Mouse (Mus musculus) ES-E14 (cell line): ENCODE measurements around the gene Irf9. TPM values are rescaled to one million over a fixed set of nuclear protein-coding genes. Genes with fewer than 3 reads are reported as not detected.

Source experiments
- DNase-seq: peaks from one replicate; pipeline ENCODE4 v3.0.0-alpha.2; 2013; ENCODE audit warnings: low read depth, low spot score
- H3K27ac ChIP-seq: 2 replicates; pipeline ENCODE4 v1.5.1; 2012; ENCODE audit warnings: low read depth, mild to moderate bottlenecking, low read length, moderate library complexity, mixed read lengths; ENCODE audit not compliant: poor library complexity, insufficient read depth, severe bottlenecking
- H3K36me3 ChIP-seq: 2 replicates; pipeline ENCODE4 v1.6.1; 2012; ENCODE audit warnings: mild to moderate bottlenecking, low read length, moderate library complexity, mixed read lengths; ENCODE audit not compliant: control insufficient read depth, poor library complexity, insufficient read depth, severe bottlenecking
- H3K4me1 ChIP-seq, 2 experiments: fragments of 150-350 bp in 1 of 2; sonication (generic) in 1 of 2; 2 replicates each; pipeline ENCODE4 v1.6.1; 2012; ENCODE audit warnings: low read length in 2 of 2, mild to moderate bottlenecking in 1 of 2, mixed read lengths in 1 of 2; ENCODE audit not compliant: control insufficient read depth in 2 of 2, insufficient read depth in 2 of 2, poor library complexity in 1 of 2
- H3K4me3 ChIP-seq, 2 experiments: fragments of 150-350 bp in 1 of 2; sonication (generic) in 1 of 2; 2 replicates each; pipeline ENCODE4 v1.5.1; 2012; ENCODE audit warnings: low read length in 2 of 2, low read depth in 1 of 2, mild to moderate bottlenecking in 1 of 2, mixed read lengths in 1 of 2; ENCODE audit not compliant: insufficient read depth in 1 of 2, poor library complexity in 1 of 2, severe bottlenecking in 1 of 2
- H3K9ac ChIP-seq: 2 replicates; pipeline ENCODE4 v1.6.1; 2012; ENCODE audit warnings: low read depth, mild to moderate bottlenecking, low read length, mixed read lengths; ENCODE audit not compliant: poor library complexity, insufficient read depth, severe bottlenecking
- H3K9me3 ChIP-seq: fragments of 150-350 bp; sonication (generic); 2 replicates; pipeline ENCODE4 v1.6.1; 2012; ENCODE audit warnings: low read depth, mild to moderate bottlenecking, low read length; ENCODE audit not compliant: control insufficient read depth, insufficient read depth
- CHD2 ChIP-seq: IDR thresholded peaks from 2 replicates; pipeline ENCODE4 v1.6.1; 2014; ENCODE audit warnings: mild to moderate bottlenecking, low read depth, low read length, inconsistent platforms
- HCFC1 ChIP-seq: IDR thresholded peaks from 2 replicates; pipeline ENCODE4 v1.6.1; 2012; ENCODE audit warnings: low read length, inconsistent platforms, borderline replicate concordance; ENCODE audit not compliant: insufficient read depth
- MAFK ChIP-seq: IDR thresholded peaks from 2 replicates; pipeline ENCODE4 v1.6.1; 2014; ENCODE audit warnings: mild to moderate bottlenecking, low read depth, low read length, inconsistent platforms; ENCODE audit not compliant: insufficient read depth
- ZC3H11A ChIP-seq: IDR thresholded peaks from 2 replicates; pipeline ENCODE4 v1.6.1; 2012; ENCODE audit warnings: low read depth, mild to moderate bottlenecking, inconsistent platforms, low read length, borderline replicate concordance
- ZNF384 ChIP-seq: IDR thresholded peaks from 2 replicates; pipeline ENCODE4 v1.6.1; 2012; ENCODE audit warnings: low read depth, low read length, inconsistent platforms
- in situ Hi-C, 2 experiments: fragments of 600-800 bp; cut with MboI; formaldehyde crosslinking; loops; one replicate each; pipeline ENCODE4 v1.15.1; 2025; ENCODE audit warnings: low sequenced_read_pairs in 2 of 2, inconsistent platforms in 1 of 2; ENCODE audit not compliant: unreplicated experiment in 2 of 2
- total RNA-seq: library from RNA; depleted of rRNA; stranded (reverse); fragments of 300-350 nt; gene quantifications from 2 replicates; pipeline ENCODE4 v1.2.3, GENCODE M21; 2012

The Irf9 gene
- total RNA-seq, 1 experiment = 5.8 TPM

GRCm38 (mm10) chr14:55563249-55563648 lies 40.1 kb upstream of the Irf9 start:
- no peak for TF ChIP-seq HCFC1
- TF ChIP-seq CHD2 = no peak
- TF ChIP-seq ZC3H11A = no peak
- TF ChIP-seq ZNF384 = no peak
- no peak for TF ChIP-seq MAFK
- Histone ChIP-seq H3K27ac (no peak overlapping the region), H3K9me3 (no peaks in the 10 kb centered on the region), H3K9ac (no peak overlapping the region), H3K4me1 (peaks cover 0 to 5% of the 10 kb centered on the region in 2 experiments; a peak in 1 of 4 replicates), H3K36me3 (peaks cover 21% of the 10 kb centered on the region; the same call in 1 of the 2 replicates), H3K4me3 (no peak overlapping the region)
- in situ Hi-C loops = no loop called here
- DNase-seq = no peak

DNA sequence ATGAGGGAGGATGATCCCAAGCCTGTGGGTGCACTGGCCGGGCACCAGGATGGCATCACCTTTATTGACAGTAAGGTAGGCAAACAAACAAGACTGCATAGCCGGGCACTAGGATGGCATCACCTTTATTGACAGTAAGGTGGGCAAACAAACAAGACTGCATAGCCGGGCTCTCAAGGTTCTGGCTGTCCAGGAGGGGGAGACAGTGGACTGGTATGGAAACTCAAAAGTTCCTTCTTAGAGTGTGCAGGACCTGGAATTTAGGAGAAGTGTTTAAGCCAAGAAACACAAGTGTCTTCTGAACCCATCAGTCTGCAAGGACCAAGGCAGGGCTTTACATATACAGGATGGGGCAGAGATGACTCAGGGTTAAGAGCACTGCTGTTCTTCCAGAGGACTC lies 37.6 kb upstream of the Irf9 start:
- H3K9me3 ChIP-seq = no peaks in the 10 kb centered on the region
- no peak overlapping the region for H3K4me3 ChIP-seq
- TF ChIP-seq CHD2 (no peak), MAFK (no peak), ZNF384 (no peak), HCFC1 (no peak)
- DNase-seq = no peak
- in situ Hi-C loops = no loop called here
- no peak overlapping the region for H3K9ac ChIP-seq
- H3K27ac ChIP-seq = no peak overlapping the region
- H3K4me1 ChIP-seq = peaks cover 0 to 5% of the 10 kb centered on the region in 2 experiments; a peak in 1 of 4 replicates
- H3K36me3 ChIP-seq = peaks cover 28% of the 10 kb centered on the region; the same call in 1 of the 2 replicates

DNA sequence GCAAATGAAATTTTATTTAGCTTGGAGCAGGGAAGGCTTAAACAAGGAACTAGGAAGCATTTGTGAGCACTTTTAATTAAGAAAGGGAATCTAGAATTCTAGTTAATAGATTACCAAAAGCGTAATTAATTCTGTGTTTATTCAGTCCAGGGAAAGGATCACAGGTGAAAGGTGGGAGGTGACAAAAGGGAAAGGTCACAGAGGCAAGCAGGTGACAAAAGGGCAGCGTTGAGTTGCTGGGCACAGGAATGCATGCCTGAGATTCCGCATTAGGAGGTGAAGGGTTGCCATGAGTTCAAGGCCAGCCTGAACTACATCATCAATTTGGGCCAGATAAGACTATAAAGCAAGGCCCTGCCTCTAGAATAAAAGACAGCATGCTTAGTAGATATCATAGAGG lies 35.9 kb upstream of the Irf9 start:
- TF ChIP-seq MAFK (no peak), ZNF384 (no peak), ZC3H11A (no peak), CHD2 (no peak), HCFC1 (no peak)
- H3K4me3 ChIP-seq = no peak overlapping the region
- in situ Hi-C loops = no loop called here
- no peaks in the 10 kb centered on the region for H3K9me3 ChIP-seq
- no peak overlapping the region for H3K27ac ChIP-seq
- no peaks in the 10 kb centered on the region for H3K4me1 ChIP-seq
- DNase-seq = no peak
- no peak overlapping the region for H3K9ac ChIP-seq
- peaks cover 26% of the 10 kb centered on the region; the same call in 1 of the 2 replicates for H3K36me3 ChIP-seq

DNA sequence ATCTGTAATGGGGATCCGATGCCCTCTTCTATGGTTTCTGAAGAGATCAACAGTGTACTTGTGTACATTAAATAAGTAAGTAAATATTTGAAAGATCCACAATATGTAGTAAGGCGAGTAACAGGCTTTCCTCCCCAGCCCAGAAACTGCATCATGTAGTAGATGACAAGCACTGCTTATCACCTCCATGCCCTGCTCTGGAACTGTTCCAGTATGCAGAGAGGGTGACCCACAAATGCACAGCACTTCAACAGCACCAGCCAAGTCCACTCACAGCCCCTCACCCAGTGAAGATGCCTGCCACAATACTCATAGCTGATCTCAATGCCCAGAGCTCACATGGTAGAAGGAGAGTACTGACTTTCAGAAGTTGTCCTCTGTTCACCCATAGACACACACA lies 32.8 kb upstream of the Irf9 start:
- in situ Hi-C loops = no loop called here
- no peak for TF ChIP-seq HCFC1
- no peak for TF ChIP-seq ZC3H11A
- no peak for TF ChIP-seq MAFK
- TF ChIP-seq CHD2 = no peak
- TF ChIP-seq ZNF384 = no peak
- H3K4me3 ChIP-seq = no peak overlapping the region

GRCm38 (mm10) chr14:55571760-55572159 lies 31.6 kb upstream of the Irf9 start:
- Histone ChIP-seq H3K27ac (no peak overlapping the region), H3K36me3 (peaks cover 13% of the 10 kb centered on the region; the same call in 1 of the 2 replicates), H3K4me1 (peaks cover 0 to 10% of the 10 kb centered on the region in 2 experiments; a peak in 1 of 4 replicates), H3K4me3 (no peak overlapping the region), H3K9ac (no peak overlapping the region), H3K9me3 (no peaks in the 10 kb centered on the region)
- TF ChIP-seq ZC3H11A = no peak
- no peak for TF ChIP-seq HCFC1
- no peak for TF ChIP-seq ZNF384
- TF ChIP-seq CHD2 = no peak
- no peak for TF ChIP-seq MAFK
- in situ Hi-C loops = no loop called here
- no peak for DNase-seq

More for the DNA sequence above, 32.8 kb upstream of the Irf9 start:
- H3K9me3 ChIP-seq = no peaks in the 10 kb centered on the region
- H3K4me1 ChIP-seq = peaks cover 0 to 5% of the 10 kb centered on the region in 2 experiments; a peak in 1 of 4 replicates
- DNase-seq = no peak
- H3K9ac ChIP-seq = no peak overlapping the region
- H3K27ac ChIP-seq = no peak overlapping the region
- peaks cover 20% of the 10 kb centered on the region; the same call in 1 of the 2 replicates for H3K36me3 ChIP-seq
